Mouse (Mus musculus): ENCODE measurements around the gene Olfr869.

Olfr869 gene

GRCm38 (mm10) chr9:20128709-20129108, at the start of gene Olfr869:
TSS of gene Olfr869 (plus strand) at chr9:20129009.
- no peak for DNase-seq (ENCODE audit: low read depth)

- no peak for DNase-seq (ENCODE audit: low read depth)
Measured at GRCm38 (mm10) chr9:20098326-20098725, 30.5 kb upstream of the Olfr869 start, which contains the start of gene Olfr868. TSS of gene Olfr868 (plus strand) at chr9:20098626.

GRCm38 (mm10) chr9:20149706-20150105, 20.9 kb downstream of the Olfr869 start:
- DNase-seq (ENCODE audit: low read depth): no peak

GRCm38 (mm10) chr9:20173957-20174356, 45.1 kb downstream of the Olfr869 start, which contains the start of gene Olfr870:
TSS of gene Olfr870 (minus strand) at chr9:20174057.
- DNase-seq (ENCODE audit: low read depth): no peak

- DNase-seq (ENCODE audit: low read depth): peak; percentile 18
Measured at GRCm38 (mm10) chr9:20179463-20179862, 50.7 kb downstream of the Olfr869 start.
